Mouse (Mus musculus) neural tube, embryonic 15.5 days (tissue): ENCODE results near the gene Meaf6. TPM values are rescaled to one million over a fixed set of nuclear protein-coding genes. Genes with fewer than 3 reads are reported as not detected.

Source experiments
- ATAC-seq: fragments of 200-750 bp; cut with Nextera tagmentation; 2 replicates; pipeline ENCODE4 v1.8.0; 2017; ENCODE audit warnings: mild to moderate bottlenecking, moderate TSS enrichment, moderate library complexity; ENCODE audit not compliant: low FRiP score
- H3K27ac ChIP-seq: fragments of 300-500 bp; sonication (generic); replicated peaks from 2 replicates; pipeline ENCODE4 v1.5.1; 2015; ENCODE audit warnings: mild to moderate bottlenecking, inconsistent platforms
- H3K27me3 ChIP-seq: fragments of 300-500 bp; sonication (generic); replicated peaks from 2 replicates; pipeline ENCODE4 v1.6.1; 2015; ENCODE audit warnings: inconsistent platforms
- H3K36me3 ChIP-seq: fragments of 300-500 bp; sonication (generic); 2 replicates; pipeline ENCODE4 v1.6.1; 2015; ENCODE audit warnings: inconsistent platforms
- H3K4me1 ChIP-seq: fragments of 300-500 bp; sonication (generic); 2 replicates; pipeline ENCODE4 v1.6.1; 2015; ENCODE audit warnings: inconsistent platforms
- H3K4me2 ChIP-seq: fragments of 300-500 bp; sonication (generic); 2 replicates; pipeline ENCODE4 v1.6.1; 2015; ENCODE audit warnings: inconsistent platforms, mild to moderate bottlenecking, moderate library complexity
- H3K4me3 ChIP-seq: fragments of 300-500 bp; sonication (generic); replicated peaks from 2 replicates; pipeline ENCODE4 v1.5.1; 2015; ENCODE audit warnings: mild to moderate bottlenecking, inconsistent platforms
- H3K9ac ChIP-seq: fragments of 300-500 bp; sonication (generic); replicated peaks from 2 replicates; pipeline ENCODE4 v1.6.1; 2015; ENCODE audit warnings: mild to moderate bottlenecking, inconsistent platforms
- H3K9me3 ChIP-seq: fragments of 300-500 bp; sonication (generic); replicated peaks from 2 replicates; pipeline ENCODE4 v1.6.1; 2016; ENCODE audit warnings: inconsistent platforms
- WGBS: fragments of 180-500 bp; shearing (Covaris S2); methylation state at CpG from one replicate; pipeline ENCODE4 v1.1.7; 2015; ENCODE audit warnings: mixed read lengths; 5-methylcytosine and 5-hydroxymethylcytosine counted together
- polyA plus RNA-seq: library from polyadenylated mRNA; unstranded; fragments of >200 nt; fragmentation: Nextera tagmentation; extraction: Ambion mirVana; gene quantifications from 2 replicates; pipeline ENCODE4 v1.2.1, GENCODE M21; 2015

The Meaf6 gene
- polyA plus RNA-seq, 1 experiment from 2014 or later, result 164 TPM

DNA sequence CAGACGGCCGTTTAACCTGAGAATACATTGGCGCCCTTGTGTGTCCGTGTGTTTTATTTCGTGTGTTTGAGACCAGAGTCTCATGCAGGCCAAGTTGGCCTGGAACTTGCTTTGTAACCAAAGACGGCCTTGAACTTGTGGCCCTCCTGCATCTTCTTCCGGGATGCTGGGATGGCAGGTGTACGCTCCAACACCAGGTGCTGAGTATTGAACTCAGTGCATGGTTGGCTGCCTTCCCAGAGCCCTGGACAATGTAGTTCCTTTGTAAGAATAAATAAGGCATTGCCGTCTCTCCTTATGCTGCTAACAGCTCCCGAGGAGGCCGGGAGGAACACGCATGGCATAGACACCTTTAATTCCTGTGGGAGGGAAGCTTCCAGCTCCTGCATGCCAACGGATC, 32.0 kb downstream of the Meaf6 start:
- H3K27me3 ChIP-seq, result no peaks in the 10 kb centered on the region
- peaks cover 15% of the 10 kb centered on the region for H3K4me1 ChIP-seq
- ATAC-seq, result no peak
- no peak overlapping the region for H3K4me3 ChIP-seq
- WGBS, result 67% methylated on average over 13 of the region's 13 CpGs
- H3K36me3 ChIP-seq, result peaks cover under 1% of the 10 kb centered on the region; the same call in 1 of the 2 replicates
- H3K9me3 ChIP-seq, result no peaks in the 10 kb centered on the region
- H3K4me2 ChIP-seq, result no peak overlapping the region
- no peak overlapping the region for H3K27ac ChIP-seq
- H3K9ac ChIP-seq, result no peak overlapping the region

GRCm38 (mm10) chr4:125117902-125118320, 33.0 kb downstream of the Meaf6 start:
- Histone ChIP-seq H3K4me2 (no peak overlapping the region), H3K27me3 (no peaks in the 10 kb centered on the region), H3K4me1 (peaks cover 15% of the 10 kb centered on the region), H3K36me3 (no peaks in the 10 kb centered on the region), H3K9me3 (no peaks in the 10 kb centered on the region), H3K27ac (no peak overlapping the region), H3K4me3 (no peak overlapping the region), H3K9ac (no peak overlapping the region)
- 85% methylated on average over 7 of the region's 7 CpGs for WGBS
- ATAC-seq, result no peak

DNA sequence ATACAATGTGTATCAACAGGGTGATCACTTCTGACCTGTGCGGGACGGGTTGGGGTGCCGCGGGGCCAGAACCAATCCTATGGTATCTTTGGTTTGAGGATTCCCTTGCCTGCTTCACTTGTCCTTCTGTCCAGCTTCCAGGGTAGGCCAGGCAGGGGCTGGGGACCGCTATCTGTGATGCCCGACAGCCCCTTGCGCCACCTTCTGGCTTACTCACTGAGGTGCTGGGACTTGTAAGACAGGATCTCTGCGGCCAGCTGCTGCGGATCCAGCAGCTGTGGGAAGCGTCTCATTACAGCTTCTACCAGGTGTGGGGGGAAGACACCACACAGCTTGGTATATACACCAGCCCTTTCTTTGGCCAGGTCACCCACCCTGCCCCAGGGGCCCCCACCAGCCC, 34.1 kb downstream of the Meaf6 start:
- H3K27ac ChIP-seq, result no peak overlapping the region
- no peak for ATAC-seq
- H3K36me3 ChIP-seq, result no peaks in the 10 kb centered on the region
- no peaks in the 10 kb centered on the region for H3K9me3 ChIP-seq
- H3K4me1 ChIP-seq, result peaks cover 15% of the 10 kb centered on the region
- WGBS, result 37% methylated on average over 10 of the region's 10 CpGs
- H3K27me3 ChIP-seq, result no peaks in the 10 kb centered on the region
- H3K4me2 ChIP-seq, result no peak overlapping the region
- H3K4me3 ChIP-seq, result no peak overlapping the region
- H3K9ac ChIP-seq, result no peak overlapping the region

DNA sequence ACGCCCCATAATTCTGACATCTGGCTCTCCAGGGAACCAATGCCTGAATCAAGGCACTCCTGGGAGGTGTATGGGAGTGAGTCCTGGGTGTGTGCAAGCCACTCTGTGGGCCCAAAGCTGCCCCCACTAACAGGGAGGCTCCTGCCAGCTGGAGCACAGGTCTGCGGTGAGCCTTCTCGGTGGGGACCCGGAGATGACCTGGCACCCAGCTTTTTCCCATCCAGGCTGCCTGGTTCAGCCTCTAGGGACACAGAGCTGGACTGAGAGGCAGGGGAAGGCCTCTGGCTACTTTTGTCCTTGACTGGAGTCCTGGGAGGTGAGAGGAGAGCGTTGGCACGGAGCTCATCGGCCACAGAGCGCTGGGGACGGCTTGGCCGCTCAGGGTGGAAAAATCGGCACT, 34.8 kb downstream of the Meaf6 start:
- peaks cover 11% of the 10 kb centered on the region for H3K4me1 ChIP-seq
- H3K9me3 ChIP-seq, result no peaks in the 10 kb centered on the region
- no peak overlapping the region for H3K4me2 ChIP-seq
- no peak for ATAC-seq
- H3K9ac ChIP-seq, result no peak overlapping the region
- H3K36me3 ChIP-seq, result no peaks in the 10 kb centered on the region
- 0 out of 2 replicates have a peak, but pooled peaks cover 3% of the 10 kb centered on the region for H3K27me3 ChIP-seq
- 91% methylated on average over 11 of the region's 11 CpGs for WGBS
- H3K4me3 ChIP-seq, result no peak overlapping the region
- H3K27ac ChIP-seq, result no peak overlapping the region

GRCm38 (mm10) chr4:125122431-125123278, 37.7 kb downstream of the Meaf6 start:
- peaks cover 14% of the 10 kb centered on the region for H3K27me3 ChIP-seq
- no peaks in the 10 kb centered on the region for H3K36me3 ChIP-seq
- no peak overlapping the region for H3K4me2 ChIP-seq
- H3K4me1 ChIP-seq, result peaks cover 8% of the 10 kb centered on the region
- ATAC-seq, result no peak
- no peak overlapping the region for H3K4me3 ChIP-seq
- no peaks in the 10 kb centered on the region for H3K9me3 ChIP-seq
- H3K9ac ChIP-seq, result no peak overlapping the region
- 22% methylated on average over 16 of the region's 16 CpGs for WGBS
- H3K27ac ChIP-seq, result no peak overlapping the region

DNA sequence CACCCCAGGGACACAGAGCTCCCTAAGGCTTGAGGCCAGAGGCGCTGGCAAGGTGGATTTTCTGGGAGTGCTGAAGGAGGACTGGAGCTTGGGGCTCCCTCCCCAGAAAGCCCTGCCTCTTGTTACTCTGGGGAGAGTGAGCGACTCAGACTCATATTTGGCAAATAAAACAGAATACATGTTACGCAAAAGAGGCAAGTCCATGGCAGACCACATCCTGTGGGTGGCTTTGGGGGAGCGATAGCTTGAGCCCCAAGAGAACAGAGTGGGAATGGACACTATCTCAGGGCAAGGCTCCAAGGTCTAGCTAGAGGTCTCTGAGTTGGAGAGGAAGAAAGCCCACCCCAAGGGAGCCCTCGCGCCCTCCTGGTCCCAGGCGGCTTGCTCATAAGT, 38.3 kb downstream of the Meaf6 start:
- Histone ChIP-seq H3K4me3 (no peak overlapping the region), H3K9ac (no peak overlapping the region), H3K4me1 (peaks cover 14% of the 10 kb centered on the region), H3K4me2 (no peak overlapping the region), H3K36me3 (no peaks in the 10 kb centered on the region), H3K27ac (no peak overlapping the region), H3K9me3 (no peaks in the 10 kb centered on the region), H3K27me3 (peaks cover 14% of the 10 kb centered on the region)
- 72% methylated on average over 7 of the region's 7 CpGs for WGBS
- no peak for ATAC-seq

DNA sequence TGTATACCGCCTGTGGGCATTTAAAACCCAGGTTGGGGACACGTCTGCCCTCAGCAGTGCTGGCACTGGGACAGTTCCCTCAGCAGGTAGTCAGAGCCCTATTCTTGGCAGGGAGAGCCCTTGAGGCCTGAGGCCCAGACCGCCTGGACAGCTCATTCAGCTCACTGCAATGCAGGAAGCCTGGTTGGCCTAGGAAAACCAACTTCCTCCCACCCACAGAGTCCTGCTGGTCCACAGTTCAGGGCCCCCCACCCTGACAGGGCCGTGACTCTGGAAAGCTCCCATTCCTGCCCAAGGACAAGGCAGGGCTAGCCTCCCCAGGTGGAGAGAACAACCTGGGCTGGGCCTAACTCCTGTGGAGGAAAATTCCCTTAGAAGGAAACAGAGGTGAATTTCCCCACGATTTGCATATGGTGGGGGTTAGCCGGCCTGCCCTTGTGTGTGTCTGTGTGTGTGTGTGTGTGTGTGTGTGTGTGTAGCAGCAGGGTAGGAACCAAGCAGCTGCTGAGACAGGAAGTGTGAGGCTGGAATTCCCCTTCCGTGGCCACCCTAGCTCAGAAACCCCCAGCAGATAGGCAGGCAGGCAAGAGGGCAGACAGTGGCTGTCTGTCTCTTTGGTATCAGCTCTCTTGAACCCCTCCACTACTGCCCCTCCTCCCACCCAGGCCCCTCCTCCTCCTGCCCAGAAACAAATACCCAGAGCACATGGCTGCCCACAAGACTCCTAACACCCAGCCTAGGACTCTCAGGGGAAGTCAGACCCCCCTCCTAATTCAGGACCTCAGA, 39.7 kb downstream of the Meaf6 start:
- H3K9me3 ChIP-seq, result no peaks in the 10 kb centered on the region
- H3K4me1 ChIP-seq, result peaks cover 15% of the 10 kb centered on the region
- 59% methylated on average over 7 of the region's 7 CpGs for WGBS
- no peaks in the 10 kb centered on the region for H3K36me3 ChIP-seq
- peaks cover 17% of the 10 kb centered on the region for H3K27me3 ChIP-seq
- no peak overlapping the region for H3K27ac ChIP-seq
- no peak overlapping the region for H3K4me2 ChIP-seq
- no peak overlapping the region for H3K9ac ChIP-seq
- ATAC-seq, result no peak
- no peak overlapping the region for H3K4me3 ChIP-seq

- no peak for ATAC-seq
- Histone ChIP-seq H3K27ac (no peak overlapping the region), H3K9ac (no peak overlapping the region), H3K36me3 (no peaks in the 10 kb centered on the region), H3K4me2 (no peak overlapping the region), H3K27me3 (peaks cover 17% of the 10 kb centered on the region), H3K4me3 (no peak overlapping the region), H3K4me1 (peaks cover 15% of the 10 kb centered on the region), H3K9me3 (no peaks in the 10 kb centered on the region)
- WGBS, result 79% methylated on average over 7 of the region's 7 CpGs
Observed at GRCm38 (mm10) chr4:125125361-125125921, 40.5 kb downstream of the Meaf6 start.

- no peaks in the 10 kb centered on the region for H3K36me3 ChIP-seq
- 98% methylated on average over 3 of the region's 3 CpGs for WGBS
Observed at GRCm38 (mm10) chr4:125126186-125126585, 41.3 kb downstream of the Meaf6 start.

GRCm38 (mm10) chr4:125126761-125127160, 41.8 kb downstream of the Meaf6 start:
- Histone ChIP-seq H3K27ac (no peak overlapping the region), H3K9me3 (no peaks in the 10 kb centered on the region), H3K9ac (no peak overlapping the region), H3K4me1 (peaks cover 15% of the 10 kb centered on the region), H3K27me3 (peaks cover 17% of the 10 kb centered on the region), H3K4me2 (peak overlapping the region; percentile 98), H3K36me3 (no peaks in the 10 kb centered on the region), H3K4me3 (peak overlapping the region; percentile 64)
- no peak for ATAC-seq
- 89% methylated on average over 7 of the region's 7 CpGs for WGBS

More at GRCm38 (mm10) chr4:125126186-125126585, 41.3 kb downstream of the Meaf6 start:
- Histone ChIP-seq H3K9me3 (no peaks in the 10 kb centered on the region), H3K9ac (no peak overlapping the region), H3K4me3 (no peak overlapping the region), H3K27me3 (peaks cover 17% of the 10 kb centered on the region), H3K4me1 (peaks cover 15% of the 10 kb centered on the region), H3K27ac (no peak overlapping the region), H3K4me2 (no peak overlapping the region)
- ATAC-seq, result no peak

DNA sequence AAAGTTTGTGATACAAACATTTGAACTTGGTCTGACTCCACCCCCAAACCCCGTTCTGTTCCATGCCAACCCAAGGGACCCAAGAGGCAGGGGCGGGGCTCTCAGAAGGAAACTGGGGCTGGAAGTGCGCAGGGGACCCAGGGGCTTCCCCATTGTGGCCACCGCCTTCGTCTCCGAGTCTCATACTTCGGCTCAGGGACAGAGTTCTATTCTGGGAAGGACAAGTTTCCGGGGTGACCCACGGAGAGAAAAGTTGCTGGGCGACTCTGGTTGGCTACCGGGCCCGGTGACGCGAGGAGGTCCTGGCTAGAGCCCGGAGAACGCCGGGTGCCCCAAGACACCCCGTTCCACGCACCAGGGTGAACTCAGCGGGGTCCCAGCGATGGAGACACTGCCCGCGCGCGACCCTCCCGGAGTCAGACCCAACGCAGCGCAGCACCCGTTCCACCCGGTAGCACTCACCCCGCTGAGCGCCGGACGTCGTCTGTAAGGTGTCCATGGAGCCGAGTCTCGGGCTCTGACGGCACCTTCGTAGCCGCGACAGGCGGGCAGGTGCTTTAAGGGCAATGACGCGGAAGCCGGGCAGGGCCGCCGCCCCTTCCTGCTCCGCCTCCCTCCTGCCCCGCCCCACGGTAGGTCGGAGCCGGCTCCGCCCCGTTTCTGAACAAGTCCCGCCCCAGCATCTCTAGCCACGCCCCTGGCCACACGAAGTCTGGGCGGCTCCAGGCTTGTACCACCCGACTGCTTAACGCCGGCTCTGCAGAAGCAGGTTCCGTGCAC, 42.6 kb downstream of the Meaf6 start, which contains the start of gene Zc3h12a:
Zc3h12a (minus strand) TSS at position 536 of the 780 bp plus-strand sequence.
- H3K36me3 ChIP-seq, result no peaks in the 10 kb centered on the region
- H3K4me2 ChIP-seq, result peak within 1 kb of the TSS; percentile 98
- no peaks in the 10 kb centered on the region for H3K9me3 ChIP-seq
- peaks cover 15% of the 10 kb centered on the region for H3K4me1 ChIP-seq
- peak within 1 kb of the TSS; percentile 64 for H3K4me3 ChIP-seq
- no peak within 1 kb of the TSS for H3K27ac ChIP-seq
- 1% methylated on average over 61 of the region's 62 CpGs for WGBS
- peak within 1 kb of the TSS; percentile 65 for H3K9ac ChIP-seq
- peaks cover 17% of the 10 kb centered on the region for H3K27me3 ChIP-seq
- peak; percentile 84 for ATAC-seq
